Mouse (Mus musculus): Measurements from ENCODE around the gene C4b. TPM values are rescaled to one million over a fixed set of nuclear protein-coding genes. Genes with fewer than 3 reads are reported as not detected.
"Not testable (repeated sequence)": the region's sequence is repeated elsewhere in the genome, so short reads cannot be mapped to it uniquely, and the experiment has no call there.

The C4b gene
- 10 to 100 TPM; 11.6 to 14.0 TPM for total RNA-seq (2021)
- long read RNA-seq, experiment 1, full-length matches to known transcripts = 3 of 5 reads
- long read RNA-seq, experiment 1, partial matches to known transcripts = 2 of 5 reads
- long read RNA-seq, experiment 1, other reads (novel, unspliced or antisense) = 0 of 5 reads
- long read RNA-seq, experiment 2, partial matches to known transcripts = 4 of 5 reads
- long read RNA-seq, experiment 2, other reads (novel, unspliced or antisense) = 0 of 5 reads

GRCm38 (mm10) chr17:34743719-34744118 lies at the start of gene C4b:
TSS of gene C4b (minus strand) at chr17:34743882.
- DNase-seq (ENCODE audit: low spot score in 2 of 2) = peak in 1 of 2 experiments; percentile 11

GRCm38 (mm10) chr17:34777680-34778325 lies 34.1 kb upstream of the C4b start:
- peak; percentile 35 to 70 for DNase-seq (ENCODE audit: low spot score in 2 of 2)

- DNase-seq (ENCODE audit: low spot score in 2 of 2) = no peak
Measured at GRCm38 (mm10) chr17:34761471-34761870, 17.8 kb upstream of the C4b start.

- DNase-seq (ENCODE audit: low spot score in 2 of 2) = no peak
Measured at GRCm38 (mm10) chr17:34746531-34746930, 2.8 kb upstream of the C4b start.

GRCm38 (mm10) chr17:34745166-34745565 lies 1.5 kb upstream of the C4b start:
- not testable (repeated sequence) for DNase-seq (ENCODE audit: low spot score in 2 of 2)

- not testable (repeated sequence) for DNase-seq (ENCODE audit: low spot score in 2 of 2)
Measured at GRCm38 (mm10) chr17:34744611-34745010, 929 bp upstream of the C4b start.

- no peak for DNase-seq (ENCODE audit: low spot score in 2 of 2)
Measured at GRCm38 (mm10) chr17:34744206-34744605, 524 bp upstream of the C4b start.

- DNase-seq (ENCODE audit: low spot score in 2 of 2) = no peak
Measured at GRCm38 (mm10) chr17:34740280-34740679, 3.4 kb downstream of the C4b start.

- not testable (repeated sequence) for DNase-seq (ENCODE audit: low spot score in 2 of 2)
Measured at GRCm38 (mm10) chr17:34739708-34740107, 4.0 kb downstream of the C4b start.

GRCm38 (mm10) chr17:34737466-34737865 lies 6.2 kb downstream of the C4b start:
- not testable (repeated sequence) for DNase-seq (ENCODE audit: low spot score in 2 of 2)

- DNase-seq (ENCODE audit: low spot score in 2 of 2) = not testable (repeated sequence)
Measured at GRCm38 (mm10) chr17:34729779-34730553, 13.7 kb downstream of the C4b start.

- DNase-seq (ENCODE audit: low spot score in 2 of 2) = not testable (repeated sequence)
Measured at GRCm38 (mm10) chr17:34729155-34729554, 14.5 kb downstream of the C4b start.

- DNase-seq (ENCODE audit: low spot score in 2 of 2) = no peak
Measured at GRCm38 (mm10) chr17:34727887-34728286, 15.8 kb downstream of the C4b start.

- no peak for DNase-seq (ENCODE audit: low spot score in 2 of 2)
Measured at GRCm38 (mm10) chr17:34723066-34723465, 20.6 kb downstream of the C4b start.

- not testable (repeated sequence) for DNase-seq (ENCODE audit: low spot score in 2 of 2)
Measured at GRCm38 (mm10) chr17:34722238-34722637, 21.4 kb downstream of the C4b start.

- not testable (repeated sequence) for DNase-seq (ENCODE audit: low spot score in 2 of 2)
Measured at GRCm38 (mm10) chr17:34719886-34720285, 23.8 kb downstream of the C4b start.

- DNase-seq (ENCODE audit: low spot score in 2 of 2) = no peak
Measured at GRCm38 (mm10) chr17:34717401-34717800, 26.3 kb downstream of the C4b start.

GRCm38 (mm10) chr17:34716247-34716646 lies 27.4 kb downstream of the C4b start:
- no peak for DNase-seq (ENCODE audit: low spot score in 2 of 2)

GRCm38 (mm10) chr17:34715451-34715850 lies 28.2 kb downstream of the C4b start:
- not testable (repeated sequence) for DNase-seq (ENCODE audit: low spot score in 2 of 2)

GRCm38 (mm10) chr17:34714908-34715445 lies 28.7 kb downstream of the C4b start:
- not testable (repeated sequence) for DNase-seq (ENCODE audit: low spot score in 2 of 2)

- not testable (repeated sequence) for DNase-seq (ENCODE audit: low spot score in 2 of 2)
Measured at GRCm38 (mm10) chr17:34714181-34714907, 29.3 kb downstream of the C4b start.
